In genomic region chr10:21251881-21252534, GRCm38 (mm10) we compare ENCODE assay signal across 9 mouse cellular contexts. TPM values are rescaled to one million over a fixed set of nuclear protein-coding genes. Genes with fewer than 3 reads are reported as not detected.
DNase-seq lines count a peak whose midpoint lies in the region; ATAC-seq lines count a peak whose summit lies in the region.
"Had no signal": no experiment of that assay in that cellular context is flagged by ENCODE, and none has a peak within 500 bp of the region (broad histone marks: within the 10 kb centered on the region; RNA-seq: fewer than 3 reads in every experiment).

No protein-coding gene starts in this region.

- WGBS in kidney, embryonic 15.5 days, result 60% methylated on average over 15 of the region's 15 CpGs

- H3K27me3 ChIP-seq in kidney, embryonic 15.5 days, result no peaks in the 10 kb centered on the region

- no peaks in the 10 kb centered on the region for H3K36me3 ChIP-seq in kidney, embryonic 15.5 days

- no peaks in the 10 kb centered on the region for H3K9me3 ChIP-seq in kidney, embryonic 15.5 days (replicated peaks)

- peak; percentile 5 for DNase-seq in kidney, adult 18-20 months
- peak; percentile 8 for DNase-seq in NIH3T3 (ENCODE audit: low read depth)
- DNase-seq in frontal cortex, postnatal 36 days (ENCODE audit: low spot score in 2 of 2), result peak; percentile 31
- peak; percentile 25 for DNase-seq in lung, postnatal 10 days
- peak; percentile 64 to 68 for DNase-seq in spleen, postnatal 36 days (ENCODE audit: low spot score in 2 of 2)
- no peak for DNase-seq in c-Kit-positive CD71-positive TER-119-positive erythroid progenitor cells, embryonic 14.5 days (ENCODE audit: low spot score)
- DNase-seq in ovary, postnatal 10 days (ENCODE audit: low spot score), result no peak

- no peak overlapping the region for H3K9ac ChIP-seq in kidney, embryonic 15.5 days

- H3K27ac ChIP-seq in kidney, embryonic 15.5 days, result no peak overlapping the region
- H3K27ac ChIP-seq: macrophage had no signal

- H3K4me1 ChIP-seq in kidney, embryonic 15.5 days, result no peaks in the 10 kb centered on the region

- no peak for ATAC-seq in kidney, embryonic 15.5 days (replicated peaks; ENCODE audit: low FRiP score)

- H3K4me2 ChIP-seq in kidney, embryonic 15.5 days, result no peak overlapping the region

- no peak overlapping the region for H3K4me3 ChIP-seq in kidney, embryonic 15.5 days (replicated peaks)

RNA-seq across cellular contexts. Expression of gene Hbs1l, which starts 43.8 kb away (rescaled TPM):
- polyA plus RNA-seq in kidney, embryonic 15.5 days (2015; fragmentation: Nextera tagmentation; extraction: Ambion mirVana), result 94.7 TPM in 2 replicates

Comparison
In these comparisons a context has a peak if more than half of its experiments do, and no peak if none do; other contexts are left out.
1. DNase-seq: peak in kidney, adult 18-20 months (single experiment), NIH3T3 (single experiment), frontal cortex, postnatal 36 days (2 of 2), lung, postnatal 10 days (single experiment) and spleen, postnatal 36 days (2 of 2); none in c-Kit-positive CD71-positive TER-119-positive erythroid progenitor cells, embryonic 14.5 days (single experiment) and ovary, postnatal 10 days (single experiment).